Mouse (Mus musculus): ENCODE data around the gene Ndufa8. TPM values are rescaled to one million over a fixed set of nuclear protein-coding genes. Genes with fewer than 3 reads are reported as not detected.

Gene Ndufa8
- polyA plus RNA-seq, 2 experiments = 103 to 221 TPM

GRCm38 (mm10) chr2:36092748-36093147 is 43.5 kb upstream of the Ndufa8 start:
- Histone ChIP-seq H3K4me2 (replicated peaks; ENCODE audit: low read depth, low read length, severe bottlenecking) (no peak overlapping the region), H3K36me3 (ENCODE audit: control insufficient read depth, insufficient read depth, low read length) (no peaks in the 10 kb centered on the region), H3K4me3 (replicated peaks; ENCODE audit: low read length) (no peak overlapping the region), H3K4me1 (ENCODE audit: control insufficient read depth, insufficient read depth, low read length) (peaks cover 8% of the 10 kb centered on the region), H3K9ac (ENCODE audit: low read depth, low read length, severe bottlenecking) (no peak overlapping the region), H3K9me3 (ENCODE audit: control insufficient read depth, low read length) (no peaks in the 10 kb centered on the region), H3K27ac (replicated peaks; ENCODE audit: low read depth, low read length) (no peak overlapping the region), H3K27me3 (ENCODE audit: control insufficient read depth, insufficient read depth, low read length) (peaks cover 81% of the 10 kb centered on the region)
- DNase-seq (ENCODE audit: low spot score) = no peak
- no peak for ATAC-seq (ENCODE audit: low FRiP score, low read depth)
- WGBS = 4% methylated on average over 4 of the region's 4 CpGs
- no peak for TF ChIP-seq POLR2A (IDR thresholded peaks at IDR 0.05; ENCODE audit: borderline replicate concordance, extremely low read depth, insufficient read depth, insufficient read length)

- Histone ChIP-seq H3K4me3 (replicated peaks; ENCODE audit: low read length) (peak overlapping the region; percentile 40), H3K27ac (replicated peaks; ENCODE audit: low read depth, low read length) (no peak overlapping the region), H3K4me2 (replicated peaks; ENCODE audit: low read depth, low read length, severe bottlenecking) (peak overlapping the region; percentile 62), H3K9me3 (ENCODE audit: control insufficient read depth, low read length) (no peaks in the 10 kb centered on the region), H3K36me3 (ENCODE audit: control insufficient read depth, insufficient read depth, low read length) (no peaks in the 10 kb centered on the region), H3K4me1 (ENCODE audit: control insufficient read depth, insufficient read depth, low read length) (peaks cover 8% of the 10 kb centered on the region), H3K27me3 (ENCODE audit: control insufficient read depth, insufficient read depth, low read length) (peaks cover 65% of the 10 kb centered on the region), H3K9ac (ENCODE audit: low read depth, low read length, severe bottlenecking) (peak overlapping the region; percentile 36)
- TF ChIP-seq POLR2A (IDR thresholded peaks at IDR 0.05; ENCODE audit: borderline replicate concordance, extremely low read depth, insufficient read depth, insufficient read length) = no peak
- 2% methylated on average over 64 of the region's 70 CpGs for WGBS
- DNase-seq (ENCODE audit: low spot score) = peak; percentile 36
- ATAC-seq (ENCODE audit: low FRiP score, low read depth) = peak; percentile 84
Measured at GRCm38 (mm10) chr2:36090853-36091741, 41.9 kb upstream of the Ndufa8 start.

- 57% methylated on average over 3 of the region's 3 CpGs for WGBS
- no peaks in the 10 kb centered on the region for H3K9me3 ChIP-seq (ENCODE audit: control insufficient read depth, low read length)
- ATAC-seq (ENCODE audit: low FRiP score, low read depth) (no peak), DNase-seq (ENCODE audit: low spot score) (no peak)
- no peak for TF ChIP-seq POLR2A (IDR thresholded peaks at IDR 0.05; ENCODE audit: borderline replicate concordance, extremely low read depth, insufficient read depth, insufficient read length)
- no peak overlapping the region for H3K27ac ChIP-seq (replicated peaks; ENCODE audit: low read depth, low read length)
- H3K27me3 ChIP-seq (ENCODE audit: control insufficient read depth, insufficient read depth, low read length) = peaks cover 46% of the 10 kb centered on the region
- no peak overlapping the region for H3K4me3 ChIP-seq (replicated peaks; ENCODE audit: low read length)
- peaks cover 8% of the 10 kb centered on the region for H3K4me1 ChIP-seq (ENCODE audit: control insufficient read depth, insufficient read depth, low read length)
- no peak overlapping the region for H3K9ac ChIP-seq (ENCODE audit: low read depth, low read length, severe bottlenecking)
- no peak overlapping the region for H3K4me2 ChIP-seq (replicated peaks; ENCODE audit: low read depth, low read length, severe bottlenecking)
- H3K36me3 ChIP-seq (ENCODE audit: control insufficient read depth, insufficient read depth, low read length) = no peaks in the 10 kb centered on the region
Measured at GRCm38 (mm10) chr2:36089190-36089589, 40.0 kb upstream of the Ndufa8 start.

GRCm38 (mm10) chr2:36085041-36085440 is 35.8 kb upstream of the Ndufa8 start:
- TF ChIP-seq POLR2A (IDR thresholded peaks at IDR 0.05; ENCODE audit: borderline replicate concordance, extremely low read depth, insufficient read depth, insufficient read length) = no peak
- ATAC-seq (ENCODE audit: low FRiP score, low read depth) (no peak), DNase-seq (ENCODE audit: low spot score) (no peak)
- Histone ChIP-seq H3K4me3 (replicated peaks; ENCODE audit: low read length) (no peak overlapping the region), H3K4me2 (replicated peaks; ENCODE audit: low read depth, low read length, severe bottlenecking) (no peak overlapping the region), H3K9ac (ENCODE audit: low read depth, low read length, severe bottlenecking) (no peak overlapping the region), H3K9me3 (ENCODE audit: control insufficient read depth, low read length) (no peaks in the 10 kb centered on the region), H3K27ac (replicated peaks; ENCODE audit: low read depth, low read length) (no peak overlapping the region), H3K4me1 (ENCODE audit: control insufficient read depth, insufficient read depth, low read length) (no peaks in the 10 kb centered on the region), H3K27me3 (ENCODE audit: control insufficient read depth, insufficient read depth, low read length) (peaks cover 5% of the 10 kb centered on the region; the same call in 1 of the 2 replicates), H3K36me3 (ENCODE audit: control insufficient read depth, insufficient read depth, low read length) (no peaks in the 10 kb centered on the region)
- 91% methylated on average over 1 of the region's 1 CpGs for WGBS

GRCm38 (mm10) chr2:36082802-36083580 is 33.8 kb upstream of the Ndufa8 start:
- WGBS = 81% methylated on average over 9 of the region's 9 CpGs
- Histone ChIP-seq H3K27me3 (ENCODE audit: control insufficient read depth, insufficient read depth, low read length) (no peaks in the 10 kb centered on the region; the same call in 1 of the 2 replicates), H3K9me3 (ENCODE audit: control insufficient read depth, low read length) (no peaks in the 10 kb centered on the region), H3K27ac (replicated peaks; ENCODE audit: low read depth, low read length) (no peak overlapping the region), H3K9ac (ENCODE audit: low read depth, low read length, severe bottlenecking) (no peak overlapping the region), H3K36me3 (ENCODE audit: control insufficient read depth, insufficient read depth, low read length) (no peaks in the 10 kb centered on the region), H3K4me3 (replicated peaks; ENCODE audit: low read length) (no peak overlapping the region), H3K4me2 (replicated peaks; ENCODE audit: low read depth, low read length, severe bottlenecking) (no peak overlapping the region), H3K4me1 (ENCODE audit: control insufficient read depth, insufficient read depth, low read length) (peaks cover 2% of the 10 kb centered on the region; the same call in 1 of the 2 replicates)
- TF ChIP-seq POLR2A (IDR thresholded peaks at IDR 0.05; ENCODE audit: borderline replicate concordance, extremely low read depth, insufficient read depth, insufficient read length) = no peak
- DNase-seq (ENCODE audit: low spot score) (no peak), ATAC-seq (ENCODE audit: low FRiP score, low read depth) (no peak)
